Mouse (Mus musculus) brown adipose tissue, adult 24 weeks (tissue): ENCODE data around the gene Serpina3b. TPM values are rescaled to one million over a fixed set of nuclear protein-coding genes. Genes with fewer than 3 reads are reported as not detected.

ENCODE experiments used
- polyA plus RNA-seq: library from polyadenylated mRNA; stranded (reverse); fragments of >200 nt; gene quantifications from 2 replicates; pipeline ENCODE4 v1.2.4, GENCODE M21; 2012; ENCODE audit not compliant: missing spikeins, insufficient read depth, insufficient read length

Gene Serpina3b
- polyA plus RNA-seq, 1 experiment: not detected

Other genes with a start within 250 kb of the Serpina3b start
- 2.3 and 5.3 TPM in 2 replicates for gene Serpina1c, start 223.1 kb upstream of the Serpina3b start, polyA plus RNA-seq
- 2.6 TPM in 1 of 2 replicates, not detected in the other for gene Serpina1e, start 169.0 kb upstream of the Serpina3b start, polyA plus RNA-seq
- gene Serpina11, start 138.0 kb upstream of the Serpina3b start, polyA plus RNA-seq: not detected in 2 replicates
- not detected in 2 replicates for gene Serpina9, start 114.2 kb upstream of the Serpina3b start, polyA plus RNA-seq
- not detected in 2 replicates for gene Serpina12, start 83.6 kb upstream of the Serpina3b start, polyA plus RNA-seq
- gene Serpina5, start 26.9 kb upstream of the Serpina3b start, polyA plus RNA-seq: not detected in 2 replicates
- not detected in 2 replicates for gene Serpina3a, start 15.3 kb upstream of the Serpina3b start, polyA plus RNA-seq
- 13.7 and 14.2 TPM in 2 replicates for gene Serpina3c, start 25.9 kb downstream of the Serpina3b start, polyA plus RNA-seq
- gene Serpina3f, start 86.5 kb downstream of the Serpina3b start, polyA plus RNA-seq: not detected in 2 replicates
- gene Serpina3g, start 108.2 kb downstream of the Serpina3b start, polyA plus RNA-seq: not detected in 2 replicates
- gene Serpina3i, start 135.1 kb downstream of the Serpina3b start, polyA plus RNA-seq: not detected in 2 replicates
- 0.48 TPM in 1 of 2 replicates, not detected in the other for gene Serpina3j, start 186.6 kb downstream of the Serpina3b start, polyA plus RNA-seq
- 0.54 and 2.7 TPM in 2 replicates for gene Serpina3k, start 210.5 kb downstream of the Serpina3b start, polyA plus RNA-seq
- gene Serpina3m, start 210.5 kb downstream of the Serpina3b start, polyA plus RNA-seq: not detected in 2 replicates